Mouse (Mus musculus) spleen, postnatal 36 days (tissue): ENCODE data around the gene Pmvk.

Experiments used
- DNase-seq, 2 experiments: peaks; one replicate each; pipeline ENCODE4 v3.0.0; 2022; ENCODE audit warnings: low spot score in 2 of 2, mixed read lengths in 1 of 2

The Pmvk gene

GRCm38 (mm10) chr3:89454401-89455177, at the start of gene Pmvk:
Gene Pmvk, plus strand, starts transcription at chr3:89454541.
- DNase-seq, result no peak

GRCm38 (mm10) chr3:89406887-89407286, 47.5 kb upstream of the Pmvk start:
- no peak for DNase-seq

- DNase-seq, result no peak
Observed at GRCm38 (mm10) chr3:89408448-89408847, 45.9 kb upstream of the Pmvk start.

DNA sequence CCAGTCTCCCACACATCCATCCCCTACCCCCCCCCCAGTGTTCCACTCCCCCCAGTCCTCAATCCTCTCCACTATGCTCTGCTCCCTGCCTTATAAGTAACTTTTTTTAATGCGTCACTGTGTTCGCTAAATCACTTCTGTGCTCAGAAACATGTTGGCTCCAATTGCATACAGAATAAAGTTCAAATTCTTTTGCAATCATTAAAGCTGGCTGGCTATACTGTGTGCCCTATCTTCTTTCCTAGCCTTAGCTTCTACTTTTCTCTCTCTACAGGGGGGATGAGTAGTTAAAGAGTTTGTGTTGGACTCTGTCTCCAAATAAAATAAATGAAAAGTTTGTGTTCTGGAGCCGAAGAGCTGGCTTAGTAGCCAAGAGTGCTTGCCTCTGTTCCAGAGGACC, 44.6 kb upstream of the Pmvk start:
- no peak for DNase-seq

GRCm38 (mm10) chr3:89410864-89411263, 43.5 kb upstream of the Pmvk start:
- no peak for DNase-seq

GRCm38 (mm10) chr3:89411490-89412393, 42.6 kb upstream of the Pmvk start, which contains the start of gene Flad1:
Gene Flad1, minus strand, starts transcription at chr3:89411870.
- DNase-seq, result peak; percentile 97 to 99

DNA sequence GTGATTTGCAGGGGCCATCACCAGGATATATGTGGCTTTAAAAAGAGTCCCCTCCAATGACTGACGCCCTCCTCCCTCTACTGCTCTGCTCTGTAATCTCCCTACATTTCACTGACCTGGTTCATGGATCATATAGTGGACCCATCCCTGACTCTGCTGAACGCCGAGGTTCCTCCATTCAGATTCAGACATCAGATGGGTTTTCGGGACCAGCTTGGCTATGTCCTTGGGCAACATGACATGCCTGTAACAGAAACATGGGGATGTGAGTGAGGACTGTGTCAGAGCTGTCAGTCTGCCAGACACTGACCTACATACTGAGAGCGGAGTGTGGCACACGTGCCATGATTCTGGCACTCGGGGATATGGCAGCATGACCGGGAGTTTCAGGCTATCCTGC, 38.2 kb upstream of the Pmvk start:
- no peak for DNase-seq

GRCm38 (mm10) chr3:89417131-89417530, 37.2 kb upstream of the Pmvk start:
- DNase-seq, result no peak

GRCm38 (mm10) chr3:89417840-89418169, 36.5 kb upstream of the Pmvk start:
- DNase-seq, result no peak

DNA sequence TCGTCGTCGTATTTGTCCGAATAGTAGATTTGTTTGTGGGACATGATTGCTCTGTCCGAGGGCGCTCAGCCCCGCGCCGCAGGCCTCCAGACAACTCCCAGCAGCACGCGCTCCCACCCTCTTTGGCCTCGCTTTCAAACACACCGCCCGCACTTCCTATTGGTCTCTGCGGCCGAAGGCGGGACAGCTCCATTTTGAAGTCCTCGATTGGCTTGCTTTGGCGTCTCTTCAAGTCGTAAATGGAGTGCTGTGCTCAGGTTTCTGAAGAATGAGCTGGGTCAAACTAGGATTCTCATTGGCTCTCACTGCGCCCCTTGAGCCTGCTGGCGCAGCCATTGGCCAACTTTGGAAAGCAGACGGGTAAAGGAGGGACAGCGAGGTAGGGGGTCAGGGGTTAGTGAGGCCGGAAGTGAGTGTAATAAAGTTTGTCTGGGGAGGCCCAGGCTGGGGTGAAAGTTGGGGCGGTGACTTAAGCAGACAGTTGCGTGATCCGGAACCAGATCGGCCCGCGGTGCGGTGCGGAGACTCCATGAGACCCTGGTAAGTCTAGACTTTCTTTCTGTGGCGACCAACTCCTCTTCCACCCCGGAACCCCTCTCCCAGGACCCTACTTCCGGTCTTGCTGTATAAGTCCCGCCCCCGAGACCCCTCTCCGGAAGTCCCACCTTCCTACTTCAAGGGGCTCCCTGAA, 36.0 kb upstream of the Pmvk start, which contains the start of the genes Cks1b and Shc1:
Gene Cks1b, minus strand, starts transcription at position 214 of the 691 bp plus-strand sequence.
Gene Shc1, plus strand, starts transcription at position 274 of the 691 bp plus-strand sequence.
- DNase-seq, result peak; percentile 96 to 97

- DNase-seq, result peak; percentile 32 to 57
Observed at GRCm38 (mm10) chr3:89418861-89419250, 35.5 kb upstream of the Pmvk start.

DNA sequence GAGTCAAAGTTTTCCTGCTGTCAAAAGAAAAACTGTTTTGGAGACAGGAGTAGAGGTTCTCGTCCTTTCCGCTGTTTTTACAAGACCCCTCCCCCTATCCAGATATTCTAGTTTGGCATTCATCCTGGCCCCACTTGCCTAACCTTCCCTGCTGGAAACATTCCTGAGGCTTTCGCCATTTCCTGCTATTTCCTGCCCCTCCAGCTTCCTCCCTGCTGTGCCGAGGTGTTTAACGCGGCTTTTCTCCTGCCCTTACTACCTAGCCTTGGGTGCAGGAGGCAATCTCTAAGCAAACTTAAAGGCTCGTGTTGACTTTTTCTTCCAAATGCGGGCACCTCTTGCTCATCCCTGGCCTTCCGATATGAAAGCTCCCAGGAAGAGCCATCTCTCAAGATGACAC, 34.8 kb upstream of the Pmvk start:
- no peak for DNase-seq

DNA sequence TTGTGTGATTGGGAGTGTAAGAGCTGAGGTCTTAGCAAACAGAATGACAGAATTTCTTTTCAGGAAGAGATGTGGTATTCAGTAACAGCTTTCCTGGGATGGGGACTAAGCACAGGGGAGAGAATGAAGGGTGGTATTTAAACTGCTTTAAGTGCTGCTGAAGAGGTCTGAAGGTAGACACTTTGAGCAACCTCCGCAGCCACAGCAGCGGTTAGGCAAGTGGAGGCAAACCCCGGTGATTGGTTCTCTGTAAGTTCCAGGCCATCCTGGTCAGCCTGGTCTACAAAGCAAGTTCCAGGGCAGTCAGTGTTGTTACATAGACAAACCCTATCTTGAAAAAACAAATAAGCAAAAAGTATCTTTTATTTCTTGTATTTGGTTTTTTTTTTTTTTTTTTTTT, 34.4 kb upstream of the Pmvk start:
- DNase-seq, result no peak

DNA sequence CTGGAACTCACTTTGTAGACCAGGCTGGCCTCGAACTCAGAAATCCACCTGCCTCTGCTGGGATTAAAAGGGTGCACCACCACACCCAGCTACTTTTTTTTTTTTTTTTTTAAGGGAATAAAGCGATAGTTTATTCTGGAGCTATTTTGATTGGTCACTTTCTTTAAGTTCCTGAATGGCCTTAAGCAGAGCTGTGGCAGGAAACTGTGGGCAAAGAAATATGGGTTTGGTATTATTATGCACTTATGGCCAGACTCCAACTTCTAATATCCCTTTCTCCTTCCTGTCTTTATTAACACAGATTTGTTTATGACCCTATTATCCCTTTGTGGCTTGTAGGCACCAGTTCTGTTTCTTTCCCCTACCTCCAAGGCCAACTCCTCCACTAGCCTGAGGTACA, 33.9 kb upstream of the Pmvk start:
- no peak for DNase-seq

GRCm38 (mm10) chr3:89421002-89421774, 33.2 kb upstream of the Pmvk start:
- DNase-seq, result peak; percentile 64 to 76

GRCm38 (mm10) chr3:89421810-89422473, 32.4 kb upstream of the Pmvk start:
- DNase-seq, result no peak

DNA sequence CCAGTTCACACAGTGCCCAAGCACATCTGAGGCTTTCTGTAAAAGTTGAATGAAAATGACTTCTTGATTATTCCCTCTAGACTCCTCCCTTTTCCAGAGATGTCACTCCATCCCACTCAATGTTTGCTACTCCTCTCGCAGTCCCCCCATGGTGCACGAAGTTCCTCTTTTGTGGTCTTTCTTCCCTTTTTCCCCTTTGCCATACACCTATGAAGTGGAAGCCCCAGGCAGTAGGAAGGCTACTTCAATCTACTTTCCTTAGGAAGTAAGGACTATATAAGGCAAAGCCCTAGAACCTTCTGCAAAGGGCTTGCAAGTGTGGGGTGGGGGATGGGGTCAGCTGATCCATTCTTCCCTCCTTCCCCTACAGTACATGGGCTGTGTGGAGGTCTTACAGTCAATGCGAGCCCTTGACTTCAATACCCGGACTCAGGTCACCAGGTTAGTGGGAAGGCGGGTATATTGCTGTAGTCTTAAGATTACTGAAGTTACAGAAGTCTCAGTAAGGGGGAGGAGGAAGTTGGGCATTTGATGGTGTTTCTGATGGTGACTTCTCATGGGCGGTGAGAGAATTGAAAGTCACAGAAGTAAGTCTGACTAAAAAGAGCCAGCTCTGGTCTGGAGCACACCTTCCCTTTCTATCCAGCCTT, 31.7 kb upstream of the Pmvk start:
- no peak for DNase-seq

DNA sequence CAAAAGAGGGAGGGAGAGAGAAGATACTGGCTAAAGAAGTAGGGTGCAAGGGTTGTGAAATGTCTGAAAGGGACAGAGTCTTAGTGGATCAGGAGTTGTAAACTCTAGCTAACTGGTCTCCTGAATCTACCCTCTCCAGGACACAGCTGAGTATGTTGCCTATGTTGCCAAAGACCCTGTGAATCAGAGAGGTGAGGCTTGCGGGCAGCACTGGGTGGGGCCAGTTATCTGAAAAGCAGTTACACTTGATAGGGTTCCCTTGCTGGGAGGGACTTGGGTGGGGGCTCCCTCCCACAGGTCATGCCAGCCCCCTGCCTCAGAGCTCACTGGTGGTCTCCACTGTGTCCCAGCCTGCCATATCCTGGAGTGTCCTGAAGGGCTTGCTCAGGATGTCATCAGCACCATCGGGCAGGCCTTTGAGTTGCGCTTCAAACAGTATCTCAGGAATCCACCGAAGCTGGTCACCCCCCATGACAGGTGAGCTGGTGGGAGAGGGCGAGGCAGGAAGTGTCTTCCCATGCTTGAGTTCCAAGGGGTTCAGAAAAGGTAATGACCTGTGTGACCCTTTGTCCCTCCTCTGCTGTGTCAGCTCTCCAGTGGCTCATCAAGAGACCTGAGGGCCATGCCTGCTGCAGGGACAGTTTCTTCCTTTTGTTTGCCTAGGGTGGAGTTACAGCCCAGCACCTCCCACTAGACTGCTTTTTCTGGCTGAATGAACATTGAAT, 29.8 kb upstream of the Pmvk start:
- no peak for DNase-seq

DNA sequence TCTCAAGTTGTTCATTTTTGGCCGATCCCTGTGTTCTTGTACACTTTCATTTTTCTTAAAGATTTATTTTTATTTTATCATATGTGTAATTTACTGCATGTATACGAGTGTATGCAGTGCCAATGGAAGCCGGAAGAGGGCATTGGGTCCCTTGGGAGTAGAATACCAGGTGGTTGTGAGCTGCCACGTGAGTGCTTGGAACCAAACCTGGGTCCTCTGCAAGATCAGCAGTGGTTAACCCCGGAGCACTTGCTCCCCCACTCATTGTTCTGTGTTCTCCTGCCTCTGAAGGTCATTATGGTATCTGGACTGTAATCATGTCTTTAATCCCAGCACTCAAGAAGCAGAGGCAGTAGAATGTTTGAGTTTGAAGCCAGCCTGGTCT, 29.2 kb upstream of the Pmvk start:
- DNase-seq, result no peak

- DNase-seq, result peak in 1 of 2 experiments; percentile 37
Observed at GRCm38 (mm10) chr3:89425876-89426275, 28.5 kb upstream of the Pmvk start.
